Mouse (Mus musculus) cerebellum, adult 2 months (tissue): ENCODE data around the gene Lrp1.

ENCODE experiments used
- CTCF ChIP-seq: fragments of 200-500 bp; IDR thresholded peaks from 2 replicates; pipeline ENCODE4 v1.5.1; 2011; ENCODE audit warnings: low read depth, mild to moderate bottlenecking, control low read depth, low read length, moderate library complexity, borderline replicate concordance; ENCODE audit not compliant: insufficient read depth
- POLR2A ChIP-seq: fragments of 200-500 bp; IDR thresholded peaks from 2 replicates; pipeline ENCODE4 v1.6.1; 2011; ENCODE audit warnings: low read length, control low read depth, borderline replicate concordance; ENCODE audit not compliant: insufficient read depth

DNA sequence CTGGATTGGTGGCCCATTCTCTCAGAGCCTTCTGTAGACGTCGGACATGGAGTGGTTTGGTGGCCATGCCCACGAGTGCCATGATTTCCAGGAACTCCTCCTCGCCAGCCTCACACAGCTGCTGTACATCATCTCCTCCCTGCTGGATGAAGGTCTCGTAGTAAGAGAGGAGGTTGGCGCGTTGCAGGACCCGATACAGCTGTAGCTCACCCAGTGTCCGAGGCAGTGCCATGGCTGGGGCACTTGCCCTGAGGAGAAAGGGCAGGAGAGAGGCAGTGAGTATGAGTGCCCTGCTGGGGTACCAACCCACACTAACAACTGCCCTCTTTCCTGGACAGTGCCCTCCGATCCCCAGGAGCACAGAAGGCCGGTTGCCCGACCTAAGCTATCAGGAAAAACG, 43.9 kb upstream of the Lrp1 start:
- TF ChIP-seq CTCF (no peak), POLR2A (no peak)
